Mouse (Mus musculus) right cerebral cortex, adult 2 months (tissue): ENCODE measurements around the gene Chmp4b.
A peak's percentile ranks its signal among the peaks of the same experiment; 100 is the strongest.

Source experiments
- DNase-seq, 2 experiments: peaks; one replicate each; pipeline ENCODE4 v3.0.0; 2021 to 2022; ENCODE audit warnings: low spot score in 2 of 2

Gene Chmp4b

GRCm38 (mm10) chr2:154682712-154683111 is 31.2 kb downstream of the Chmp4b start:
- no peak for DNase-seq

- DNase-seq: no peak
Measured at GRCm38 (mm10) chr2:154684901-154685470, 33.5 kb downstream of the Chmp4b start.

GRCm38 (mm10) chr2:154685772-154686171 is 34.3 kb downstream of the Chmp4b start:
- no peak for DNase-seq

GRCm38 (mm10) chr2:154686819-154687218 is 35.3 kb downstream of the Chmp4b start:
- no peak for DNase-seq

- DNase-seq: no peak
Measured at GRCm38 (mm10) chr2:154689391-154689790, 37.9 kb downstream of the Chmp4b start.

GRCm38 (mm10) chr2:154690959-154691358 is 39.5 kb downstream of the Chmp4b start:
- DNase-seq: no peak

GRCm38 (mm10) chr2:154693186-154693940 is 41.9 kb downstream of the Chmp4b start:
- DNase-seq: no peak

- DNase-seq: no peak
Measured at GRCm38 (mm10) chr2:154693941-154694256, 42.4 kb downstream of the Chmp4b start.

- DNase-seq: no peak
Measured at GRCm38 (mm10) chr2:154695690-154696089, 44.2 kb downstream of the Chmp4b start.

GRCm38 (mm10) chr2:154696660-154697059 is 45.2 kb downstream of the Chmp4b start:
- DNase-seq: no peak

GRCm38 (mm10) chr2:154699360-154699759 is 47.9 kb downstream of the Chmp4b start:
- no peak for DNase-seq

GRCm38 (mm10) chr2:154700177-154700576 is 48.7 kb downstream of the Chmp4b start:
- DNase-seq: no peak

- peak; percentile 52 to 71 for DNase-seq
Measured at GRCm38 (mm10) chr2:154702637-154703315, 51.3 kb downstream of the Chmp4b start.

GRCm38 (mm10) chr2:154706526-154707280 is 55.2 kb downstream of the Chmp4b start:
- no peak for DNase-seq

- no peak for DNase-seq
Measured at GRCm38 (mm10) chr2:154707284-154707683, 55.8 kb downstream of the Chmp4b start.

GRCm38 (mm10) chr2:154707830-154708385 is 56.4 kb downstream of the Chmp4b start:
- peak in 1 of 2 experiments; percentile 25 for DNase-seq

GRCm38 (mm10) chr2:154711701-154712100 is 60.2 kb downstream of the Chmp4b start:
- no peak for DNase-seq

- DNase-seq: peak; percentile 40 to 54
Measured at GRCm38 (mm10) chr2:154712271-154712677, 60.8 kb downstream of the Chmp4b start.

GRCm38 (mm10) chr2:154713083-154713482 is 61.6 kb downstream of the Chmp4b start:
- no peak for DNase-seq

- no peak for DNase-seq
Measured at GRCm38 (mm10) chr2:154713964-154714363, 62.5 kb downstream of the Chmp4b start.

GRCm38 (mm10) chr2:154716586-154716985 is 65.1 kb downstream of the Chmp4b start:
- no peak for DNase-seq

- no peak for DNase-seq
Measured at GRCm38 (mm10) chr2:154717081-154717480, 65.6 kb downstream of the Chmp4b start.
